Mouse (Mus musculus): ENCODE results near the gene Tex47.

Tex47 gene

DNA sequence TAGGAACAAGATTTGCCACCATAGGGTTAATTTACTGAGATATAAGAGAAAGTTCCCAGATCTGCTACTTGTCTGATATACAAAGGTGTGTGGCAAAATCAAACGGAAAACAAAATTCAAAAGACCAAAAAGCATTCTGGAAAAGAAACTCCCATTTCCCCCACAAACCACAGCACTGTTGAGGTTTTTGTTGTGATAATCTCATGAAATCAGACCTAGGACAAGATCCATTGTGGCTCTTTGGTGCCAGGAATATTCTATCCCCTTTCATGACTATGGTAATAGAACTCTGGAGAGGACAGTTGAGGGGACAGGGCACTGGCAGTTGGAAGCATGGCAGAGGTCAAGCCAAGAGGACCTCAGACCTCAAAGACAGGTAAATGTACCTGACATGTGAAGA is at the start of gene Tex47:
Gene Tex47 (plus strand): TSS at position 301 of the 400 bp plus-strand sequence.
- no peak for DNase-seq

- no peak for DNase-seq
Measured at GRCm38 (mm10) chr5:7276659-7277455, 27.1 kb upstream of the Tex47 start.

GRCm38 (mm10) chr5:7284336-7284735 is 19.6 kb upstream of the Tex47 start:
- no peak for DNase-seq

- DNase-seq: no peak
Measured at GRCm38 (mm10) chr5:7302969-7303368, 950 bp upstream of the Tex47 start.

GRCm38 (mm10) chr5:7325594-7325993 is 21.7 kb downstream of the Tex47 start:
- no peak for DNase-seq

DNA sequence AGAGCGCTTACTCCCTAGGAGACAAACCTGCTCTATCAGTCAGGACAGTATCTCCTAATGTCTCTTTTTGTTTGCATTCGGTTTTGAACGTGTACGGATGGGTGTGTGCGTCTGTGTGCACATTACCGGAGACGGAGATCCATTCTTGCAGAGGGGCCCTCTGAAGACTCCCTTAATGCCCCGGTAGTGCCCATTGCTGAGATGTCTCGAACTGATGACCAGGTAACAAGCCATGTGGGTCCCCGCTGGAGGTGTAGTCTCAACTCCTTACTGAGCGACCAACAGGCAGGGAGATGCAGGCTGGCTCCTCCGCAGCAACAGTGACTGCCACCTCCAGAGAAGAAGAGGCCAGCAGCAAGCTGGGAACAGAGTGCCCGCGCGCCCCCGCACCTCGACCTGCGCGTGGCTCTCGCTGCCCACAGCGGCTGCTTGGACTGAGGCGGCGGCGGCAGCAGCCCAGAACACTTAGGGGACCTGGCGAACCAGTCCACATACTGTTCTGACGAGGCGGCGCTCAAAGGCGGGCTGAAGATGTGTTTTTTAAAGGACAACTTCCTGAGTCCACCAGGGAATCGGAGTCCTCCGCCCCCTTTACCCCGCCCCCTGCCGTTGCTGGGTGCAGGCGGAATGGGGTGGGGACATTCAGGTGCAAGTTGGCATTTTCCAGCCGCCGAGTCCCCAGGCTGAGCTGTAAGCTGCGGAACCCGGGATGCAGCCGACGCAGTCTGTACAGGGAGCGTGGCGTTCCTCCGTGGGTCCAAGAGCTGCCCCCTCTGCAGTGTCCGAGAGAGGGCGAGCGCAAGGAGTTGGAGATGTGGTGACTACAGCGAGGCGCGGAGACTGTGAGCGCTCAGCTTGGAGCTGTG is 40.5 kb downstream of the Tex47 start, which contains the start of gene Zfp804b:
Gene Zfp804b (minus strand): TSS at position 612 of the 866 bp plus-strand sequence.
- peak; percentile 16 to 47 for DNase-seq

DNA sequence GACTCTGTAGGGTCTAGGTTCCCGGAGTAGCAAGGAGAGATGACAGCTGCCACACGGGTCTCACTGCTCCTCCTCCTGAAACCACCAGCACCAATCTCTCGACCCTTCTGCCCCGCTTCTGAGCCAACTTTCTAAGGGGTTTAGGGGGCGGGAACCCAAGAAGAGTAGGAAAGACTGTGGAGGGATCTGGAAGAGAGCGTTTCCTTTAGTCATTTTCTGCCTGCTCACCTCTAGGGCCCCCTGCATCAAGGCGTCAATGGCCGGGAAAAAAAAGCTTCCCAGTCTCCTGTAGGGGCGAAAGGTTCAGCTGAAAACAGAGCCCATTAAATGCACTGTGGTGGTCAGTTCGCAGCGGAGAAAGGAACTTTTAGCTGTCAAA is 41.1 kb downstream of the Tex47 start:
- no peak for DNase-seq
